Mouse (Mus musculus) Patski (cell line): ENCODE results near the gene Frat1. TPM values are rescaled to one million over a fixed set of nuclear protein-coding genes. Genes with fewer than 3 reads are reported as not detected.

ENCODE experiments used
- ATAC-seq: fragments of 100-300 bp; one replicate; pipeline ENCODE4 v1.8.0; 2021
- CTCF ChIA-PET: fragments of 350-600 bp; sonication (Branson Sonifier 250); formaldehyde crosslinking; loops from one replicate; lab custom pipeline; 2022; ENCODE audit warnings: inconsistent platforms; lab: Charles Lee
- POLR2A ChIA-PET: fragments of 350-600 bp; sonication (Branson Sonifier 250); formaldehyde crosslinking; loops from one replicate; lab custom pipeline; 2022; ENCODE audit warnings: antibody characterized with exemption, inconsistent platforms; lab: Charles Lee
- DNase-seq: peaks from one replicate; pipeline ENCODE4 v3.0.0-alpha.2; 2011; ENCODE audit warnings: low read depth, low spot score
- H3K27me3 ChIP-seq: fragments of 371-371 bp; one replicate; pipeline ENCODE4 v1.5.1; 2021
- CTCF ChIP-seq: fragments of 100-300 bp; IDR thresholded peaks from one replicate; pipeline ENCODE4 v1.5.1; 2021
- in situ Hi-C: fragments of 300-500 bp; cut with MboI; formaldehyde crosslinking; loops from 3 replicates; pipeline ENCODE4 v1.11.1; 2018; ENCODE audit warnings: low pct_unique_long_range_greater_than_20kb, mixed read lengths
- polyA plus RNA-seq: library from polyadenylated mRNA; unstranded; gene quantifications from one replicate; pipeline ENCODE4 v1.2.3, GENCODE M21; 2021

The Frat1 gene
- polyA plus RNA-seq, 1 experiment from 2014 or later: 3.9 TPM

DNA sequence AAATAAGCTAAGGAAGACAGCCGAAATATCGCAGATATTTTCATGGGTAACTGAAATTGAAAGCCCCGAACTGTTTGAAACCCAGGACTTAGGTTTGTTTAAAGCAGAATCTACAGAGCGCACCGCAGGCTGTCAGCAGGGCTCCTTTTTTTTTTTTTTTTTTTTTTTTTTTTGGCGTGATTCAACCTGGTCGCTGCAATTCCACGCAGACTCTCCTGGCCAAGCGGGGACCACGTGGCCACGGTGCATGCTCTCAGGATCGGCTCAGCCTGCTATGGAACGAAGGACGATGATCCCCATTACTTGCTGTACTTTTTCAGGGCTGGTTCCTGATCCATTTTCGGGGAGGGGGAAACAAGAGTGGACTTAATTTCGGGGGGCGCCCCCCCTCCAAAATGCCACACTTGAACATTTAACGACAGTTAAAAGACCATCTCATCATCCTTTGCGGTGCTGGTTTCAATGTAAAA is 1.4 kb downstream of the Frat1 start:
- ChIA-PET POLR2A (interaction anchor here (0.7 to 1.6 kb wide), 2 partner anchors 17 to 82 kb away, joined by 4 to 9 read pairs; partner anchors contain the start of gene Frat2), CTCF (interaction anchor here (1.2 kb wide), 1 partner anchor 15 kb away, joined by 5 read pairs; no protein-coding TSS in a partner anchor)
- no peak for ATAC-seq
- no peak for DNase-seq
- H3K27me3 ChIP-seq: peaks cover 12% of the 10 kb centered on the region
- TF ChIP-seq CTCF: no peak
- in situ Hi-C loops: no loop called here

DNA sequence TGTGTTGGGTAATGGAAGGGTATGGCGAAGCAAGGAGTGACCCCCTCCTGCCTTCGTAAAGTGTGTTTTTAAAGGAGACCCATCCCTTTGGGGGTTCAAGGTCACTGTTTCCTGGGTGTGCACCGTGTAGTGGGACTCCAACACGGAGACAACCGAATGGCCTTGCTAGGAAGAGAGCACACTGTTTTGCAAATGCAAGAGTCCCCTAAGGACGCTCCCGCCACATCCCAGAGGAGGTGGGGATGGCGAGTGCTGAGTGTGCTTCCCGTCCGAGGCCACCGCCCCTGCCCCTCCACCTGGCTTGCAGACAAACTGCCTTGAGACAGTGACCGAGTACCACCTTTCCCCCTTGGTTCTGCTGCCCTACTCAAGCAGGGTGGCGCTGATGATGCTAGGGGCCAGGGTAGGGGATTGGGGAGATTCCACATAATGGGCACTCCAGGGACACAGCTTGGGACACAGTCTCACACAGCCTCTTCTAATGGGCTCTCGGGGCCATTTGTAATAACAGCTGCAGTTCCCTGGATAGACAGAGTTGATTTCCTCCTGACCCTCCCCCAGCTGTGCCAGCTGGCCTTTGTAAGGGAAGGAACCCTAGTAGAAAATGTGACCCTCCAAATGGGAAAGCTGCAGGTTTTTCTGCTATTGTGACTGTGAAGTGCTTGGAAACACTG is 2.1 kb downstream of the Frat1 start:
- DNase-seq: no peak
- H3K27me3 ChIP-seq: peaks cover 12% of the 10 kb centered on the region
- CTCF ChIA-PET: no interaction called here
- ATAC-seq: no peak
- POLR2A ChIA-PET: no interaction called here
- no peak for TF ChIP-seq CTCF
- in situ Hi-C loops: no loop called here

DNA sequence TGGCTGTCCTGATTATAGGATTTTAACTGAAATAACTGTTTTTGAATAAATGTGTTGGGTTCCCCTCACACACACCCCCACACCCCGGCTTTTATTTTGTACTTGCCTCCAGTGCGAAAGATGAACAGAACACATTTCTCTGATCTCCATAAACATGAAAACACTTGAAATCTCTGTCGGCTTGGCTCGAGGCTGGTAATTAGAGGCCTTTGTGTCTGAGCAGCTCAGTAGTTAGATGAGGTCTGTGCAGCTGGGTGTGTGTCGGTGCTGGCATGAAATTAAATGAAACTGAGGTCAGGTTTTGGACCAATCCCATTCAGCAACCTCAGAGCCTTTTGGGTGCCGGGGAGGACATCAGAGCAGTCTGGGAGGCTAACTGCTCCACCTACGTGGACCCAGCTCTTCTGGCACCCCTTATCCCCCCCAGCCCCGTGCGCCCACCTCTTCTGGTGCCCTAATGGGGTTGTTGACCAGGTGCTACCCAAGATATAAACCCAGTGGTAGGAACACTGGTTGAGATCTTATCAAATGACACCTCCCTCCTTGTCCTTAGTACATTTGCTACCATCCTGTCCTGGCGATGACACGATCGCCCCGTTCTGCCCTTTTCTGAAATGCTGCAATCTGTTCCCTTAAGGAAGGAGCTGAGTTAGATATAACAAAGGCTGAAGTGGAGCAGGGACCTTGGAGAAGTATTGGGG is 2.9 kb downstream of the Frat1 start:
- no peak for TF ChIP-seq CTCF
- POLR2A ChIA-PET: no interaction called here
- in situ Hi-C loops: no loop called here
- H3K27me3 ChIP-seq: peaks cover 12% of the 10 kb centered on the region
- no peak for ATAC-seq
- DNase-seq: no peak
- CTCF ChIA-PET: no interaction called here

DNA sequence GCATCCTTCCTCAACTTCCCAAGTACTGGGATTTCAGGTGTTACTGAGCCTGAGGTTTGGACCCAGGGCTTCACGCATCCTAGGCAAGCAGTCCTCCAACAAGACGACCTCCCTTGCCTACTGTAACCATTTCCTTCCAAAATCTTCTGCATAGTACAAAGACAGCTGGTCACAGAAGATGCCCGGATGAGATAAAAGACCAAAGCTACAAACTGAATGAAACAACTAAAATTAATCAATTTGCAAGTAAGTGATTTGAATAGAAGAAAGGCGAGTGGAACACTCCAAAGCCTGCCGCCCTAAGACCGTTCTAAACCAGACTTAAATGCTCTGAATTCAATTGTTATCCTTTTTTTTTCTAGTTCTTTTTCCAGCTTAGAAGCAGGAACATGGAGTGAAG is 5.6 kb downstream of the Frat1 start:
- TF ChIP-seq CTCF: no peak
- DNase-seq (no peak), ATAC-seq (no peak)
- ChIA-PET CTCF (no interaction called here), POLR2A (no interaction called here)
- in situ Hi-C loops: no loop called here
- H3K27me3 ChIP-seq: peaks cover 16% of the 10 kb centered on the region

DNA sequence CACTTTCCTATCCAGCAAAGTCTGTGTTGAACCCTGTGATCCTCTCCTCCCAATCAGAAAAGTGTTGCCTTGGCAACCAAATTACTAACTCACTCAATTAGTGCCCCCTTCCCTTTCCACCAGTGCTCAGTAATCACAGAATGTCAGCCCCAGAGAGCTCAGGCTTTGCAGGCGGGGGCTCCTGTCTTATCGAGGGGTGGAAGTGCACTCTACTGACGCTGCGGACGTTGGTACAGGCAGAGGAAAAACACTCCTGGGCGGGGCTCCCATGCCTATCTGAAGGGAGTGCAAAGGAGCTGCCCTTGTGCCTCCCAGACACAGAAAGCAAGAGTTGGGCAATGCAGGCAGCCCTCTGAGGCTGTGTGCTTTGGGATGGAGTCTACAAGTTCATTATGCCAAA is 6.0 kb downstream of the Frat1 start:
- ATAC-seq: no peak
- in situ Hi-C loops: no loop called here

DNA sequence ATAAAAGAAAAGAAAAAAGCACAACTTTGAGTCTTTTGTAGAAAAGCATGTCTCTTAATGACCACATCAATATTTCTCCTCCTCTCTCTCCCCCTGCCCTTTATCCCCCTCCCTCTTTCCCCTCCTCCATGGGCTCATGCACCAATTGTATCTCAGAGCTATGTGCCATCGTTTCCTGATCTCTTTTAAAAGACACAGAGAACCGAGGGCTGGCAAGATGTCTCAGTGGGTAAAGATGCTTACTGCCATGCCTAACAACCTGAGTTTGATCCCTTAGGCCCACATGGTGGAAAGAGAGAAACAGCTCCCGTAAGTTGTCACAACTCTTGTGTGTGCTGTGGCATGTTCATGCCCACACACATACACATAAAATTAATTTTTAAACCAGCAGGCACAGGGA is 6.9 kb downstream of the Frat1 start:
- DNase-seq (no peak), ATAC-seq (no peak)
- H3K27me3 ChIP-seq: peaks cover 16% of the 10 kb centered on the region
- in situ Hi-C loops: no loop called here
- ChIA-PET CTCF (interaction anchor here (1.2 kb wide), 1 partner anchor 37 kb away, joined by 4 read pairs; no protein-coding TSS in a partner anchor), POLR2A (interaction anchor here (1.0 kb wide), 1 partner anchor 41 kb away, joined by 4 read pairs; no protein-coding TSS in a partner anchor)
- no peak for TF ChIP-seq CTCF

More for the DNA sequence above, 6.0 kb downstream of the Frat1 start:
- CTCF ChIA-PET: no interaction called here
- no peak for DNase-seq
- H3K27me3 ChIP-seq: peaks cover 16% of the 10 kb centered on the region
- POLR2A ChIA-PET: no interaction called here
- TF ChIP-seq CTCF: no peak

DNA sequence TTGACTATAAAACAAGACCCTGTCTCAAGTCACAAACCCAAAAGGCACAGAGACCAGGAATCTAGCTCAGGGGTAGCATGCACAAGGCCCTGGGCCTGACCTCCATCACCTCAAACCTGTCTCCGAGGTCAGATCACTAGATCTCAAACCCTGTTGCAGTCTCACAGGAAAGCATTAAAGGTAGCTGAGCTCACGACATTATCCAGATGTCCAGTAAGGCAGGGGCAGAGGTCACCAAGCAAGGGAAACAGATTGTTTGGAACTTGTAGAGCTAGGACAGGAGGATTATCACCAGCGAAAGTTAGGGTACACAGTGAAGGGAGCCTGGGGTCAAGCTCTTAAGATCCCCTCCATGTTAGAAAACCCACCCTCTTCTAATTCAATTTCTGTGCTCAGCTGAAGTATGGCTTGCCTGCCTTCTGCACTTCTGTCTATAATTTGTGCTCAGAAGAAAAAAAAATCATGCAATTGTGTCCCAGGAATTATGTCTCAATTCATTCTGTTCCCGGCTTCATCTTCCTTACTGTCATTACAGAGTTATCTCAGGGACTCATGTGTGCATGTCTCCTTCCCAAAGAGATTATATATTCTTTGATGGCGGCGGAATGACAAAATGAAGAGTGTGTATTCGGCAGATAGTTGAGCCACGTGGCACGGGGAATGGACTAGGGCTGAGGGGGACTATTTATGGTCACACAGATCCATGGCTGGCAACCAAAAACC is 7.6 kb downstream of the Frat1 start:
- CTCF ChIA-PET: interaction anchor here (1.2 kb wide), 1 partner anchor 38 kb away, joined by 4 read pairs; no protein-coding TSS in a partner anchor
- TF ChIP-seq CTCF: no peak
- peaks cover 16% of the 10 kb centered on the region for H3K27me3 ChIP-seq
- POLR2A ChIA-PET: interaction anchor here (0.6 to 1.0 kb wide), 2 partner anchors 42 to 343 kb away, joined by 4 read pairs; no protein-coding TSS in a partner anchor
- in situ Hi-C loops: no loop called here
- no peak for DNase-seq
- no peak for ATAC-seq

DNA sequence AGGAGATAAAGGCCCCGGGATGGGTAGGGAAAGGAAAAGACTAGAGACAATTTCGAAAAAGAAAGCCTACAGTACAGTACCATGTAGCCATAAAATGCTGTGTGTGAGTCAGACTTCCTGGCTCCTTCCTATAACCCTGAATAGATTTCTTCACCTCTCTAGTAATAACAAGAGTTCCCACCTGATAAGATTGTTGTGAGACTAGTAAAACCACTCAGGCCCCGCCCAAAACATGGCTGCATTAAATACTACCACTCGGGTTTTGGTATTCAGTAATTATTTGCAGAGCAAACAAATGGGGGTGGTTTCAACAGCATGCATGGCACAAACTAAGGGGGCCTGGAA is 8.1 kb downstream of the Frat1 start:
- in situ Hi-C loops: no loop called here
- ATAC-seq: no peak
- POLR2A ChIA-PET: interaction anchor here (1.0 kb wide), 1 partner anchor 43 kb away, joined by 4 read pairs; no protein-coding TSS in a partner anchor
- peaks cover 16% of the 10 kb centered on the region for H3K27me3 ChIP-seq
- TF ChIP-seq CTCF: no peak
- CTCF ChIA-PET: no interaction called here
- DNase-seq: no peak

DNA sequence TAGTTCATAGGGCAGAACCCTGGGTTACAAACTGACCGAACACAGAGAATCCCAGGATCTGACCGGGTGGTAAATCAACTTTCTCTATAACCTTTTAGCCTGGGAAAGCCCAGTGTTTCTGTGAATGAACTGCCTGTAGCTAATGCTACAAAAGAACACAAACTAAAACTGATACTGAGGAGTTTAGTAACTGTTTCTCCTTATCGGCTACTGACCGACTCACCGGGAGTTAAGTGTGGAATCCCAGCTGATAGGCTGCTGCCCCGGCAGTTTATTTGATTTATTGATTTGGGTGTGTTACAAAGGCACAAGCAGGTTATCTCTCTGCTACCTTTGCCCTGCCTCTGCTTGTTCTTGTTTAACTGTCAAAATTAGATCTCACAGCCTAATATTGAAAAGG is 9.0 kb downstream of the Frat1 start:
- in situ Hi-C loops: no loop called here
- CTCF ChIA-PET: no interaction called here
- POLR2A ChIA-PET: no interaction called here
- H3K27me3 ChIP-seq: peaks cover 11% of the 10 kb centered on the region
- no peak for DNase-seq
- no peak for ATAC-seq
- no peak for TF ChIP-seq CTCF

DNA sequence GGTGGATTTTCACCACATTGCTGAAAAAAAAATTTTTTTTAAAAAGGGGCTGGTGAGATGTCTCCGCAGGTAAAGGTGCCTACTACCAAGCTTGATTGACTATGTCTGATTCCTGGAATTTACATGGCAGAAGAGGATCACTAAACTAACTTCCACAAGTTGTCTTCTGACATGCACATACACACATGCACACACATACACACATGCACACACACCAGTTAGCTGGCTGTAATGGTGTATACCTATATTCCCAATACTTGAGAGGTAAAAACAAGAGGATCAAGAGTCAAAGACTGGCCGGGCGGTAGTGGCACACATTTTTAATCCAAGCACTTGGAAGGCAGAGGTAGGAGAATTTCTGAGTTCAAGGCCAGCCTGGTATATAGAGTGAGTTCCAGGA is 9.9 kb downstream of the Frat1 start:
- DNase-seq: no peak
- in situ Hi-C loops: no loop called here
- CTCF ChIA-PET: no interaction called here

More for the DNA sequence above, 9.9 kb downstream of the Frat1 start:
- no peak for ATAC-seq
- POLR2A ChIA-PET: no interaction called here
- H3K27me3 ChIP-seq: peaks cover 8% of the 10 kb centered on the region
- no peak for TF ChIP-seq CTCF
